Mouse (Mus musculus) kidney, adult 2 months (tissue): ENCODE measurements at regions not wholly inside any gene's neighbourhood (a gene's known extent, or its start where the extent isn't known, plus 50 kb on each side); places are given as distances from the start of the nearest gene placed in this dataset.
A peak's percentile ranks its signal among the peaks of the same experiment; 100 is the strongest.

Experiments
- DNase-seq: peaks from one replicate; pipeline ENCODE4 v3.0.0; 2021
- H3K27ac ChIP-seq: fragments of 200-500 bp; 2 replicates; pipeline ENCODE4 v1.5.1; 2012; ENCODE audit warnings: low read depth, low read length, control low read depth, inconsistent platforms; ENCODE audit not compliant: insufficient read depth
- H3K27me3 ChIP-seq: fragments of 200-500 bp; replicated peaks from 2 replicates; pipeline ENCODE4 v1.6.1; 2012; ENCODE audit warnings: mild to moderate bottlenecking, moderate library complexity, low read length, inconsistent platforms; ENCODE audit not compliant: control insufficient read depth, insufficient read depth
- H3K36me3 ChIP-seq: fragments of 200-500 bp; 2 replicates; pipeline ENCODE4 v1.6.1; 2012; ENCODE audit warnings: mild to moderate bottlenecking, moderate library complexity, low read length, inconsistent platforms; ENCODE audit not compliant: control insufficient read depth, insufficient read depth
- H3K4me1 ChIP-seq: fragments of 200-500 bp; 2 replicates; pipeline ENCODE4 v1.6.1; 2011; ENCODE audit warnings: low read length; ENCODE audit not compliant: control insufficient read depth, insufficient read depth
- H3K4me3 ChIP-seq: fragments of 200-500 bp; 2 replicates; pipeline ENCODE4 v1.5.1; 2011; ENCODE audit warnings: mild to moderate bottlenecking, low read depth, low read length, control low read depth; ENCODE audit not compliant: insufficient read depth
- CTCF ChIP-seq: fragments of 200-500 bp; conservative IDR thresholded peaks from 2 replicates; pipeline ENCODE4 v1.5.1; 2011; ENCODE audit warnings: low read depth, mild to moderate bottlenecking, control low read depth, low read length, moderate library complexity, mixed read lengths; ENCODE audit not compliant: insufficient read depth, insufficient read length
- POLR2A ChIP-seq: fragments of 200-500 bp; IDR thresholded peaks from one replicate; pipeline ENCODE4 v1.6.1; 2011; ENCODE audit warnings: low read depth, low read length, control low read depth
- WGBS: fragments of 180-500 bp; shearing (Covaris S2); methylation state at CpG from one replicate; pipeline ENCODE4 v1.1.7; 2018; 5-methylcytosine and 5-hydroxymethylcytosine counted together

DNA sequence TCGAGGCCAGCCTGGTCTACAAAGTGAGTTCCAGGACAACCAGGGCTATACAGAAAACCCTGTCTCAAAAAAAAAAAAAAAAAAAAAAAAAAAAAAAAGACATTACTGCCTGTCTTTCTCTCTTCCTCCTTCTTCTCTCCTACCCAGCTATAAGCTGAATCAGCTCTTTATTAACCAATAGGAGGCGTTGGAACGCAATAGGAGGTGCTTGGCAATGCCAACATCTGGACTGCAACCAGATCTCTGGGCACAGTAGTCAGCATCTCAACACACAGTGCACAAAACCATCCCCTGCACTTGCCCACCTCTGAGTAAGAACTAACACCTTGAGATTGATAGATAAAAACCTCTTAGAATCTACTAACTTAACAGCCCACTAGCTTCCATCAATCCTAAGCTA, 118.8 kb upstream of the Rapgef5 start:
- H3K36me3 ChIP-seq: no peaks in the 10 kb centered on the region
- no peak overlapping the region for H3K4me3 ChIP-seq
- TF ChIP-seq CTCF (no peak), POLR2A (no peak)
- WGBS: 88% methylated on average over 3 of the region's 3 CpGs
- no peaks in the 10 kb centered on the region for H3K4me1 ChIP-seq
- H3K27me3 ChIP-seq: no peaks in the 10 kb centered on the region
- H3K27ac ChIP-seq: no peak overlapping the region
- DNase-seq: no peak

- no peak overlapping the region for H3K27ac ChIP-seq
- H3K4me1 ChIP-seq: no peaks in the 10 kb centered on the region
- no peaks in the 10 kb centered on the region for H3K36me3 ChIP-seq
- WGBS: 12% methylated on average over 7 of the region's 7 CpGs
- H3K27me3 ChIP-seq: no peaks in the 10 kb centered on the region
- no peak overlapping the region for H3K4me3 ChIP-seq
- peak; percentile 76 for DNase-seq
- no peak for TF ChIP-seq POLR2A
- TF ChIP-seq CTCF: peak; percentile 93
These were observed 112.6 kb upstream of the Rapgef5 start for GRCm38 (mm10) chr12:117403513-117404156.

- TF ChIP-seq CTCF (no peak), POLR2A (no peak)
- H3K36me3 ChIP-seq: no peaks in the 10 kb centered on the region
- H3K4me1 ChIP-seq: no peaks in the 10 kb centered on the region
- H3K4me3 ChIP-seq: no peak overlapping the region
- H3K27ac ChIP-seq: no peak overlapping the region
- 40% methylated on average over 5 of the region's 5 CpGs for WGBS
- DNase-seq: peak; percentile 50
- no peaks in the 10 kb centered on the region for H3K27me3 ChIP-seq
These were observed 112.0 kb upstream of the Rapgef5 start for GRCm38 (mm10) chr12:117404157-117404752.

DNA sequence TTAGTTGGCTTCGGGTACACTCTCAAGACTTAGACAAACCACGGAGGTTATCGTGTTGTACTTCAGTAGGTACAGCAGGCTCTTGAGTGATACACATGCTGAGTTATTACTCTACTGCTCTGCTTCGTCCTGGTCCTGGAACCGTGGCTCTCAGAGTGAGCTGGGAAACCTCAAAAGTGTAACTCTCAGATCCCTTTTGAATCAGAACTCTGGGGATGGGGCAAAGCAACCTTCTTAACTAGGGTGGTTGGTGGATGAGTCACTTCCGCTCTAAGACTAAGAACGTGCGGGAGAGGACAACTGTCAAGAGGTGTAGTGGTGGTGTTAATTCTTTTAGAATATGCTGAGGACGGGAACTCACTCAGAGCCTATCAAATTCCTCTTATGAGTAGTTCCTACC, 109.4 kb upstream of the Rapgef5 start:
- no peak for TF ChIP-seq POLR2A
- TF ChIP-seq CTCF: no peak
- Histone ChIP-seq H3K4me3 (no peak overlapping the region), H3K27me3 (no peaks in the 10 kb centered on the region), H3K36me3 (no peaks in the 10 kb centered on the region), H3K4me1 (no peaks in the 10 kb centered on the region), H3K27ac (no peak overlapping the region)
- DNase-seq: no peak
- 79% methylated on average over 9 of the region's 9 CpGs for WGBS

DNA sequence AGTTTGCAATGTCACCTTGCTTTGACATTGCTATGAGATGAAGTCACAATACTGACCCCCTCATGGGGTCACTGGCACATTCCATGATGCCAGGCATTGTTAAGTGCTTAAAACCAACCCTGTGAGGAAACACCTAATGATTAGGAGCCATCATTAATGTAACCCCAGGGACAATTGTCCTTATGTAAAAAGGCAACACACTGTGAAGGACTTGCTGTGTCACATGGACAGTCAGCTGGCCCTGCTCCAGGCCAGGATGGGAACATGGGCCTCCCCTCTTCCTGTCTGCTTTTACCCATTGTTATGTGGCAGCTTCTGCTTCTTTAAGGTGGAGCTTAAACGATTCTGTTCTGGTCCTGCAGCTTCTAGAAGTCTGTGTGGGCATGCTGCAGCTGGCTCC, 105.7 kb upstream of the Rapgef5 start:
- no peaks in the 10 kb centered on the region for H3K27me3 ChIP-seq
- no peak overlapping the region for H3K4me3 ChIP-seq
- peak; percentile 47 for DNase-seq
- no peaks in the 10 kb centered on the region for H3K36me3 ChIP-seq
- TF ChIP-seq CTCF: no peak
- TF ChIP-seq POLR2A: no peak
- H3K27ac ChIP-seq: no peak overlapping the region
- WGBS: 27% methylated on average over 1 of the region's 1 CpGs
- no peaks in the 10 kb centered on the region for H3K4me1 ChIP-seq

GRCm38 (mm10) chr12:117412257-117412656, 104.0 kb upstream of the Rapgef5 start:
- H3K4me3 ChIP-seq: no peak overlapping the region
- no peaks in the 10 kb centered on the region for H3K27me3 ChIP-seq
- no peak overlapping the region for H3K27ac ChIP-seq
- peak; percentile 65 for DNase-seq
- WGBS: 65% methylated on average over 6 of the region's 6 CpGs
- TF ChIP-seq POLR2A (no peak), CTCF (no peak)
- H3K4me1 ChIP-seq: no peaks in the 10 kb centered on the region
- H3K36me3 ChIP-seq: no peaks in the 10 kb centered on the region

GRCm38 (mm10) chr12:117412779-117413505, 103.3 kb upstream of the Rapgef5 start:
- Histone ChIP-seq H3K27me3 (no peaks in the 10 kb centered on the region), H3K36me3 (no peaks in the 10 kb centered on the region), H3K4me1 (no peaks in the 10 kb centered on the region), H3K4me3 (no peak overlapping the region), H3K27ac (no peak overlapping the region)
- no peak for TF ChIP-seq CTCF
- no peak for TF ChIP-seq POLR2A
- WGBS: 76% methylated on average over 2 of the region's 2 CpGs
- no peak for DNase-seq
